In the genomic region with DNA sequence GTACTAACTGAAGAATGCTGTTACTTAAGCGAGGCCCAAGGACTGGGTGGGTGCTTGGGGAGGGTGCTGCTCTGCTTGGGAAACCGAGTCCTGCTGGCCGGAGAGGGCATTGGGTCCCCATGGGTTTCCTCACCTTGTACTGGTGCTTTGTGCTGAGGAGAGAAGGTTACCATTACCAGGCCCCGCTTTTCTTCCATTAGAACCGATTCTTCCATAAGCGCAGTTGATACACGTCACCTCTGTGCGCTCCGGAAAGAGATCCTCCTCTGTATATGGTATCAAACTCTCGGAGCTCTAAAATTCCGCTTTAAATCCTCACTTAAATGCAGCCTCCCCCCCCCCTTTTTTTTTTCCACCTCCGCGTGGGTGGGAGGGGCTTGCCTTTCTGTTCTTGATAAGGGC, we compare ENCODE assay signal across 8 mouse cellular contexts. TPM values are rescaled to one million over a fixed set of nuclear protein-coding genes. Genes with fewer than 3 reads are reported as not detected.
DNase-seq lines count a peak whose midpoint lies in the region; ATAC-seq and TF ChIP-seq lines count a peak whose summit lies in the region.

No protein-coding gene starts in this region.

- 0 out of 2 replicates have a peak, but pooled peaks have one; percentile 10 for TF ChIP-seq POLR2A in cortical plate, adult 2 months (IDR thresholded peaks at IDR 0.05; ENCODE audit: extremely low read depth, insufficient read depth, low read length)

- H3K27ac ChIP-seq in cortical plate, adult 2 months (ENCODE audit: insufficient read depth, low read length) = peak overlapping the region; percentile 66
- peak overlapping the region; percentile 99 for H3K27ac ChIP-seq in hindbrain, embryonic 11.5 days (ENCODE audit: low read depth, low read length)
- H3K27ac ChIP-seq in liver, embryonic 13.5 days = peak overlapping the region; percentile 98

- H3K4me2 ChIP-seq in hindbrain, embryonic 11.5 days (replicated peaks; ENCODE audit: low read depth, low read length) = peak overlapping the region; percentile 51
- H3K4me2 ChIP-seq in liver, embryonic 13.5 days = peak overlapping the region; percentile 95

- peak overlapping the region; percentile 95 for H3K9ac ChIP-seq in hindbrain, embryonic 11.5 days (ENCODE audit: low read depth, low read length)
- H3K9ac ChIP-seq in liver, embryonic 13.5 days = peak overlapping the region; percentile 97

- no peaks in the 10 kb centered on the region for H3K27me3 ChIP-seq in hindbrain, embryonic 11.5 days (ENCODE audit: control insufficient read depth, insufficient read depth, low read length)
- no peaks in the 10 kb centered on the region for H3K27me3 ChIP-seq in liver, embryonic 13.5 days

- no peaks in the 10 kb centered on the region for H3K9me3 ChIP-seq in hindbrain, embryonic 11.5 days (ENCODE audit: control insufficient read depth, low read length)
- H3K9me3 ChIP-seq in liver, embryonic 13.5 days (replicated peaks) = no peaks in the 10 kb centered on the region

- peak; percentile 49; the same call in 1 of the 2 replicates for ATAC-seq in hindbrain, embryonic 11.5 days (ENCODE audit: low FRiP score)
- ATAC-seq in liver, embryonic 13.5 days (ENCODE audit: low read depth) = no peak; the same call in 1 of the 2 replicates

- peaks cover 3% of the 10 kb centered on the region; the same call in 1 of the 2 replicates for H3K4me1 ChIP-seq in cortical plate, adult 2 months (ENCODE audit: control insufficient read depth, insufficient read depth, low read length)
- H3K4me1 ChIP-seq in hindbrain, embryonic 11.5 days (replicated peaks; ENCODE audit: control insufficient read depth, insufficient read depth, low read length) = no peaks in the 10 kb centered on the region; the same call in 1 of the 2 replicates
- H3K4me1 ChIP-seq in liver, embryonic 13.5 days (replicated peaks) = peaks cover 36% of the 10 kb centered on the region

- under 1% methylated on average over 13 of the region's 13 CpGs for WGBS in hindbrain, embryonic 11.5 days
- 0% methylated on average over 13 of the region's 13 CpGs for whole genome bisulfite sequencing in liver, embryonic 13.5 days (ENCODE audit: insufficient replicate concordance)

- peak; percentile 41 for DNase-seq in heart, adult 8-10 months (ENCODE audit: low spot score)
- DNase-seq in heart, adult 11 months = no peak
- peak; percentile 90 for DNase-seq in CD4-positive helper T cell, adult 2 months (ENCODE audit: low read depth, low spot score)
- DNase-seq in hindbrain, embryonic 11.5 days (ENCODE audit: low spot score) = no peak
- no peak for DNase-seq in liver, embryonic 13.5 days
- peak; percentile 41 for DNase-seq in right cerebral cortex, postnatal 14 days
- no peak for DNase-seq in adrenal gland, postnatal 4 days (ENCODE audit: low spot score in 2 of 2)

- no peak for TF ChIP-seq CTCF in cortical plate, adult 2 months (IDR thresholded peaks at IDR 0.05; ENCODE audit: extremely low read depth, insufficient read depth, low read length)

- peak overlapping the region; percentile 83 for H3K4me3 ChIP-seq in cortical plate, adult 2 months (ENCODE audit: insufficient read depth, low read length)
- peak overlapping the region; percentile 77 for H3K4me3 ChIP-seq in hindbrain, embryonic 11.5 days (ENCODE audit: low read depth, low read length)
- H3K4me3 ChIP-seq in liver, embryonic 13.5 days (replicated peaks) = peak overlapping the region; percentile 97

- peaks cover 8% of the 10 kb centered on the region; the same call in 1 of the 2 replicates for H3K36me3 ChIP-seq in hindbrain, embryonic 11.5 days (ENCODE audit: control insufficient read depth, insufficient read depth, low read length)
- peaks cover 47% of the 10 kb centered on the region for H3K36me3 ChIP-seq in liver, embryonic 13.5 days

RNA-seq across cellular contexts. Expression of a gene that starts 1.3 kb away (rescaled TPM):
- total RNA-seq in heart, adult 8-10 months (2022) = 10 to 100 TPM; 55.6 to 70.2 (median 61.7) TPM
- 110 and 111 TPM in 2 replicates for polyA plus RNA-seq in cortical plate, adult 2 months (2012; rRNA removed)
- polyA plus RNA-seq in hindbrain, embryonic 11.5 days (2014; fragmentation: Nextera tagmentation; extraction: Ambion mirVana) = 154 and 166 TPM in 2 replicates
- polyA plus RNA-seq in liver, embryonic 13.5 days (2015; fragmentation: Nextera tagmentation; extraction: Ambion mirVana) = 46.2 and 61.1 TPM in 2 replicates
- 100 to 1,000 TPM; 162 to 172 TPM for total RNA-seq in adrenal gland, postnatal 4 days (2021)

RNA-seq across cellular contexts. Expression of a gene that starts 10.4 kb away (rescaled TPM):
- 10 to 100 TPM; 76.7 to 84.2 (median 80.1) TPM for total RNA-seq in heart, adult 8-10 months (2022)
- 110 TPM in 2 replicates for polyA plus RNA-seq in cortical plate, adult 2 months (2012; rRNA removed)
- polyA plus RNA-seq in hindbrain, embryonic 11.5 days (2014; fragmentation: Nextera tagmentation; extraction: Ambion mirVana) = 98.1 and 101 TPM in 2 replicates
- polyA plus RNA-seq in liver, embryonic 13.5 days (2015; fragmentation: Nextera tagmentation; extraction: Ambion mirVana) = 63.1 and 66.1 TPM in 2 replicates
- total RNA-seq in adrenal gland, postnatal 4 days (2021) = 100 to 1,000 TPM; 212 to 220 TPM

RNA-seq across cellular contexts. Expression of a gene that starts 27.5 kb away (rescaled TPM):
- 100 to 1,000 TPM in 3 of 4 experiments, 10 to 100 TPM in 1; 92.9 to 109 (median 102) TPM for total RNA-seq in heart, adult 8-10 months (2022)
- polyA plus RNA-seq in cortical plate, adult 2 months (2012; rRNA removed) = 169 and 173 TPM in 2 replicates
- polyA plus RNA-seq in hindbrain, embryonic 11.5 days (2014; fragmentation: Nextera tagmentation; extraction: Ambion mirVana) = 58.9 and 60.4 TPM in 2 replicates
- polyA plus RNA-seq in liver, embryonic 13.5 days (2015; fragmentation: Nextera tagmentation; extraction: Ambion mirVana) = 26.0 and 27.0 TPM in 2 replicates
- 100 to 1,000 TPM; 225 to 230 TPM for total RNA-seq in adrenal gland, postnatal 4 days (2021)

RNA-seq across cellular contexts. Expression of a gene that starts 38.4 kb away (rescaled TPM):
- 100 to 1,000 TPM; 342 to 366 (median 351) TPM for total RNA-seq in heart, adult 8-10 months (2022)
- polyA plus RNA-seq in cortical plate, adult 2 months (2012; rRNA removed) = 31.6 and 34.2 TPM in 2 replicates
- polyA plus RNA-seq in hindbrain, embryonic 11.5 days (2014; fragmentation: Nextera tagmentation; extraction: Ambion mirVana) = 11.3 and 13.4 TPM in 2 replicates
- 5.3 and 6.4 TPM in 2 replicates for polyA plus RNA-seq in liver, embryonic 13.5 days (2015; fragmentation: Nextera tagmentation; extraction: Ambion mirVana)
- 100 to 1,000 TPM; 136 to 153 TPM for total RNA-seq in adrenal gland, postnatal 4 days (2021)

RNA-seq across cellular contexts. Expression of a gene that starts 42.2 kb away (rescaled TPM):
- total RNA-seq in heart, adult 8-10 months (2022) = 10 to 100 TPM; 44.3 to 53.5 (median 47.9) TPM
- polyA plus RNA-seq in cortical plate, adult 2 months (2012; rRNA removed) = 62.2 and 63.6 TPM in 2 replicates
- polyA plus RNA-seq in hindbrain, embryonic 11.5 days (2014; fragmentation: Nextera tagmentation; extraction: Ambion mirVana) = 163 and 169 TPM in 2 replicates
- polyA plus RNA-seq in liver, embryonic 13.5 days (2015; fragmentation: Nextera tagmentation; extraction: Ambion mirVana) = 153 and 166 TPM in 2 replicates
- 100 to 1,000 TPM; 105 to 106 TPM for total RNA-seq in adrenal gland, postnatal 4 days (2021)

Comparison
In these comparisons a context has a peak if more than half of its experiments do, and no peak if none do; other contexts are left out.
1. DNase-seq: peak in heart, adult 8-10 months (single experiment), CD4-positive helper T cell, adult 2 months (single experiment) and right cerebral cortex, postnatal 14 days (single experiment); none in heart, adult 11 months (single experiment), hindbrain, embryonic 11.5 days (single experiment), liver, embryonic 13.5 days (single experiment) and adrenal gland, postnatal 4 days (0 of 2).
2. Peak in every context shown above with its lines, with median percentiles within 50 percentile points of each other: H3K27ac ChIP-seq and H3K4me3 ChIP-seq.